Mouse (Mus musculus) olfactory bulb, adult 2 months (tissue): ENCODE results near the gene Rnf19b. TPM values are rescaled to one million over a fixed set of nuclear protein-coding genes. Genes with fewer than 3 reads are reported as not detected.

Source experiments
- H3K27ac ChIP-seq: fragments of 200-500 bp; 2 replicates; pipeline ENCODE4 v1.5.1; 2012; ENCODE audit warnings: low read depth, low read length; ENCODE audit not compliant: insufficient read depth
- H3K4me1 ChIP-seq: fragments of 200-500 bp; 2 replicates; pipeline ENCODE4 v1.6.1; 2012; ENCODE audit warnings: low read length; ENCODE audit not compliant: control insufficient read depth, insufficient read depth
- H3K4me3 ChIP-seq: fragments of 200-500 bp; 2 replicates; pipeline ENCODE4 v1.5.1; 2012; ENCODE audit warnings: mild to moderate bottlenecking, low read depth, low read length, moderate library complexity; ENCODE audit not compliant: insufficient read depth
- CTCF ChIP-seq: fragments of 200-500 bp; IDR thresholded peaks from 2 replicates; pipeline ENCODE4 v1.5.1; 2012; ENCODE audit warnings: low read depth, mild to moderate bottlenecking, low read length, moderate library complexity; ENCODE audit not compliant: insufficient read depth
- POLR2A ChIP-seq: fragments of 200-500 bp; IDR thresholded peaks from 2 replicates; pipeline ENCODE4 v1.6.1; 2012; ENCODE audit warnings: mild to moderate bottlenecking, low read depth, low read length, moderate library complexity; ENCODE audit not compliant: insufficient read depth
- WGBS: fragments of 180-500 bp; shearing (Covaris S2); methylation state at CpG from one replicate; pipeline ENCODE4 v1.1.7; 2018; 5-methylcytosine and 5-hydroxymethylcytosine counted together
- polyA plus RNA-seq: library from polyadenylated mRNA; stranded (reverse); fragments of >200 nt; gene quantifications from 2 replicates; pipeline ENCODE4 v1.2.4, GENCODE M21; 2012; ENCODE audit warnings: low replicate concordance; ENCODE audit not compliant: missing spikeins, insufficient read depth, insufficient read length

The Rnf19b gene
- polyA plus RNA-seq, 1 experiment, result not detected

DNA sequence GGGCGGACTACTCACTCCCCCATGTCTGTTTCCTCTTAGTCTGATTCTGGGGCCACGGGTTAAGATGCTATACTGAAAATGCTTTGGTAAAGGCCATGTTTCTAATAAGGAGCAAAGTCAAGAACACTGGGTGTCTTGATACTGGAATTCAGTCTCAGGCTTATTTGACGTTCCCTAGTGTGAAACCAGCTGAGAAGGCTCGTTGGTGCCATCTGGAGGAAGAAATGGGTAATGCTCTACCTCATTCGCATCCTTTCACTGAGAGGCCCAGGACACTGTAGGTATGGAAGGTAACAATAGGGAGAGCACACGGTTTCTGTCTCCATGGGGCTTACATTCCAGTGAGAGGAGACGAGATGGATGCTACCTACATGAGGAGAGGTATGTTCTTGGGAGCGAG lies 28.0 kb downstream of the Rnf19b start:
- TF ChIP-seq POLR2A, result no peak
- H3K27ac ChIP-seq, result no peak overlapping the region
- H3K4me1 ChIP-seq, result peaks cover 8% of the 10 kb centered on the region
- 32% methylated on average over 8 of the region's 8 CpGs for WGBS
- H3K4me3 ChIP-seq, result no peak overlapping the region

DNA sequence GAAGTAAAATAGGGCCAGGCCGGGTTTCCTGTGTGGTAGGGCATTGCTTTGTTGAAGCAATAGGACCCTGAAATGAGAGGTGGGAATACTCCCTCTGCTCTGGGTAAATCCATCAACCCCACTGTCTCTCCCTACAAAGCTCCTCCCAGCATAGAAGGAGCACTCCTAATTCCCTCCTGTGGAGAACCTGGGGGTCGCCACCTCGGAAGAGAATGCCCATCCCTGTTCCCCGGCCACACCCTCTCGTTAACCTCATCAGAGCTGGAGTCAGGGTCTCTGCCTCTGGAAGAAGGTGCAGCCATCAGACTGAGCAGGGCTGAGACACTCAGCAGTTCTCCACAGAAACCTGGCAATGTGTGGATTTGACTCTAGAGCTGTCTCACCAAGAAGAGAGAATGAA lies 29.8 kb downstream of the Rnf19b start:
- WGBS, result 63% methylated on average over 5 of the region's 5 CpGs
- no peak for TF ChIP-seq CTCF
- no peak for TF ChIP-seq POLR2A
- no peak overlapping the region for H3K4me3 ChIP-seq

GRCm38 (mm10) chr4:129095276-129095675 lies 37.2 kb downstream of the Rnf19b start:
- whole genome bisulfite sequencing, result 47% methylated on average over 15 of the region's 15 CpGs
- Histone ChIP-seq H3K4me1 (no peaks in the 10 kb centered on the region; the same call in 1 of the 2 replicates), H3K27ac (no peak overlapping the region), H3K4me3 (no peak overlapping the region)
- TF ChIP-seq CTCF (no peak), POLR2A (no peak)

More for the DNA sequence above, 29.8 kb downstream of the Rnf19b start:
- Histone ChIP-seq H3K27ac (no peak overlapping the region), H3K4me1 (no peaks in the 10 kb centered on the region)

- Histone ChIP-seq H3K4me1 (no peaks in the 10 kb centered on the region; the same call in 1 of the 2 replicates), H3K27ac (no peak overlapping the region), H3K4me3 (no peak overlapping the region)
- TF ChIP-seq CTCF (no peak), POLR2A (no peak)
- 80% methylated on average over 7 of the region's 7 CpGs for WGBS
Measured at GRCm38 (mm10) chr4:129097006-129097405, 38.9 kb downstream of the Rnf19b start.

GRCm38 (mm10) chr4:129102133-129102829 lies 44.2 kb downstream of the Rnf19b start:
- peaks cover 6% of the 10 kb centered on the region for H3K4me1 ChIP-seq
- no peak overlapping the region for H3K4me3 ChIP-seq
- 90% methylated on average over 14 of the region's 14 CpGs for WGBS
- TF ChIP-seq CTCF (no peak), POLR2A (no peak)
- H3K27ac ChIP-seq, result no peak overlapping the region

GRCm38 (mm10) chr4:129105356-129105755 lies 47.3 kb downstream of the Rnf19b start, which contains the start of gene Tmem54:
Gene Tmem54 (plus strand): TSS chr4:129105548.
- Histone ChIP-seq H3K4me1 (peaks cover 9% of the 10 kb centered on the region), H3K27ac (no peak within 1 kb of the TSS), H3K4me3 (no peak within 1 kb of the TSS)
- TF ChIP-seq CTCF (no peak), POLR2A (no peak)
- WGBS, result 9% methylated on average over 40 of the region's 40 CpGs

DNA sequence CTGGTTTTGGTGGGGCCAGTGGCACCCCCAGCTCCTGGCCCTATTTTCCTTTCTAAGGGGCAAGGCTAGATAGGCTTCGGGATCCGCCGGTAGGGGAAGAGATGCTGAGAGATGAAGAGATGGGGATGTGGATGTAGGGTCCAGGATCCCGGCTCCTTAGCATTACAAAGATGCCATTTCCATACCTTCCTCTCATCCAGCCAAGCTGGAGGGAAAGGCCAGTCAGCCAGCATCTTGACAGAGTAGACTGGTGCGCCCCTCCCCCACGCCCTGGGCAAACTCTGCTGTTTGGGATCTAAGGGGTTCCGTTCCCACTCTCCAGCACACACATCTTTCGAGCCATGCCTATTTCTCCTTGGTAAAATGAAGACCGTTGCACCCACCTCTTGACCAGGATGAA lies 48.0 kb downstream of the Rnf19b start:
- TF ChIP-seq CTCF (no peak), POLR2A (no peak)
- Histone ChIP-seq H3K27ac (no peak overlapping the region), H3K4me1 (peaks cover 9% of the 10 kb centered on the region), H3K4me3 (no peak overlapping the region)
- WGBS, result 61% methylated on average over 9 of the region's 9 CpGs

- H3K4me3 ChIP-seq, result no peak overlapping the region
- TF ChIP-seq CTCF (no peak), POLR2A (no peak)
- H3K27ac ChIP-seq, result no peak overlapping the region
- H3K4me1 ChIP-seq, result peaks cover 12% of the 10 kb centered on the region
- 64% methylated on average over 10 of the region's 10 CpGs for WGBS
Measured at GRCm38 (mm10) chr4:129107348-129107899, 49.4 kb downstream of the Rnf19b start.

- 42% methylated on average over 7 of the region's 7 CpGs for WGBS
- TF ChIP-seq CTCF (no peak), POLR2A (no peak)
- Histone ChIP-seq H3K27ac (no peak overlapping the region), H3K4me1 (peaks cover 23% of the 10 kb centered on the region), H3K4me3 (no peak overlapping the region)
Measured at GRCm38 (mm10) chr4:129108624-129109023, 50.6 kb downstream of the Rnf19b start.

DNA sequence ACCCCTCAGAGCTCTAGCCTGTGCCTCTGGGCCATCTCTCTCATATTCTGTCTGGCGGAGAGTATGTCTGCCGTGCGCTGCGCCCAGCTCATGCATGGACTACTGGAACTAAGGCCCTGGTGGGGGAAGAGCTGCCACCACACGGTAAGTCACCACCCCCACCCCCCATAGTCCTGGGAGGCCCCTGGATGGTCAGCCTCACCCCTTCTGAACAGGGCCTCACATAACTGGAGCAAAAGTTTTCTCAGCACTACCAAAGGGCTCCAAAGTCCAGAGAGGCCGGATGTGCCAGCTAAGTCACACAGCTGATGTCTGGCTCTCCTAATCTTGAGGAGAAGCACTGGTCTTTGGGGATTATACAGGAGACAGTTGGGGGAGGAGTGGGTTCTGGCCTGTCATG lies 52.7 kb downstream of the Rnf19b start:
- TF ChIP-seq POLR2A (no peak), CTCF (no peak)
- WGBS, result 92% methylated on average over 6 of the region's 6 CpGs
- peaks cover 22% of the 10 kb centered on the region for H3K4me1 ChIP-seq
- no peak overlapping the region for H3K4me3 ChIP-seq
- no peak overlapping the region for H3K27ac ChIP-seq
